Comparison of ENCODE assay signal across 9 mouse cellular contexts in the genomic region with DNA sequence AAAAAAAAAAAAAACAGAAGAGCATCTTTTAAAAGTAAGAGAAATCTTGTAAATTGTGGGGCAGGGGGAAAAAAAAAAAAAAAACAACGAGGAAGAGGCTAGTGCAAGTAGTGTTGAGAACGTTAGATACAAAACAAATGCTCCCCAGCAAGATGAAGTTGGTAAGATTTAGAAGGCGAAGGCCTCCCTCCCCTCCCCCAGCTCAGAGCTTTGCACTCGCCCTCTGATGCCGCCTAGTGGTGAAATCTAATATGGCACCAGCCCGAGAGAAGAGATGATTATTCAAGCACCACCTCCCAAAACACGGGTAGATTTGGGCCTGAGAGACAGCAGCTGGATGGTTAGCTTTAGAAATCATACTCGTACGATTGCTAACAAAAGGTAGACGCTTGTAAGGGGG. TPM values are rescaled to one million over a fixed set of nuclear protein-coding genes. Genes with fewer than 3 reads are reported as not detected.
DNase-seq lines count a peak whose midpoint lies in the region; ATAC-seq and TF ChIP-seq lines count a peak whose summit lies in the region.
"Had no signal": no experiment of that assay in that cellular context is flagged by ENCODE, and none has a peak within 500 bp of the region (broad histone marks: within the 10 kb centered on the region; RNA-seq: fewer than 3 reads in every experiment).

No protein-coding gene starts in this region.

- no peaks in the 10 kb centered on the region for H3K36me3 ChIP-seq in hindbrain, embryonic 13.5 days

- peak overlapping the region; percentile 43; the same call in 1 of the 2 replicates for H3K27ac ChIP-seq in gastrocnemius, adult 2 months
- peak overlapping the region; percentile 74 for H3K27ac ChIP-seq in hindbrain, embryonic 13.5 days
- H3K27ac ChIP-seq: macrophage had no signal

- H3K27me3 ChIP-seq in hindbrain, embryonic 13.5 days: no peaks in the 10 kb centered on the region

- no peak overlapping the region for H3K9ac ChIP-seq in hindbrain, embryonic 13.5 days

- peak; percentile 85 to 86 for DNase-seq in adrenal gland, adult 18-20 months (ENCODE audit: low spot score in 2 of 2)
- DNase-seq in cerebellum, postnatal 25 days: peak; percentile 76 to 87
- DNase-seq in gastrocnemius, adult 2 months: peak; percentile 85
- DNase-seq in layer of hippocampus, postnatal 14 days (ENCODE audit: low spot score in 2 of 2): peak; percentile 92 to 93
- peak; percentile 93 for DNase-seq in lung, postnatal 36 days
- DNase-seq in right cerebral cortex, postnatal 10 days (ENCODE audit: low spot score in 2 of 2): peak; percentile 92 to 95

- H3K4me1 ChIP-seq in hindbrain, embryonic 13.5 days (replicated peaks): peaks cover 35% of the 10 kb centered on the region

- no peaks in the 10 kb centered on the region for H3K9me3 ChIP-seq in hindbrain, embryonic 13.5 days

- H3K4me3 ChIP-seq in gastrocnemius, adult 2 months: no peak overlapping the region
- H3K4me3 ChIP-seq in hindbrain, embryonic 13.5 days: no peak overlapping the region

- TF ChIP-seq CTCF in gastrocnemius, adult 2 months (IDR thresholded peaks at IDR 0.05): peak; percentile 95

- 0 out of 2 replicates have a peak, but pooled peaks have one; percentile 52 for ATAC-seq in hindbrain, embryonic 13.5 days (ENCODE audit: low FRiP score)
- no peak for ATAC-seq in monocyte, adult 5-6 weeks (replicated peaks; ENCODE audit: insufficient number of reproducible peaks, low FRiP score, low TSS enrichment, poor library complexity, severe bottlenecking)

- intact Hi-C loops in gastrocnemius, adult 2 months (cut with DNase I): loop anchor here (5.0 kb wide), 1 partner anchor 441 kb away; no protein-coding TSS in a partner anchor

- 3% methylated on average over 10 of the region's 10 CpGs for WGBS in hindbrain, embryonic 13.5 days

- H3K4me2 ChIP-seq in hindbrain, embryonic 13.5 days: 0 out of 2 replicates have a peak overlapping the region, but pooled peaks have one; percentile 9

RNA-seq across cellular contexts. Expression of a gene that starts 22.1 kb away (rescaled TPM):
- 1 to 10 TPM; 4.9 to 7.1 TPM for total RNA-seq in adrenal gland, adult 18-20 months (2021)
- 1 to 10 TPM; 1.2 to 2.3 TPM for total RNA-seq in gastrocnemius, adult 2 months (2021)
- polyA plus RNA-seq in hindbrain, embryonic 13.5 days (2015; fragmentation: Nextera tagmentation; extraction: Ambion mirVana): 14.2 and 14.3 TPM in 2 replicates
- 100 to 1,000 TPM; 184 to 192 TPM for total RNA-seq in layer of hippocampus, postnatal 14 days (2021)
- total RNA-seq in monocyte, adult 5-6 weeks (2017): 0.10 TPM in 1 of 3 replicates, not detected in the others

Comparison
In these comparisons a context has a peak if more than half of its experiments do, and no peak if none do; other contexts are left out.
1. RNA of a gene that starts 22.1 kb away (total RNA-seq): 184 to 192 TPM in layer of hippocampus, postnatal 14 days; 4.9 to 7.1 TPM in adrenal gland, adult 18-20 months, 1.2 to 2.3 TPM in gastrocnemius, adult 2 months and 0.10 TPM in monocyte, adult 5-6 weeks; every median in the first group is over 10 times any median in the second.
2. Peak in every context shown above with its lines, with median percentiles within 50 percentile points of each other: DNase-seq.